Mouse (Mus musculus) lung, postnatal 4 days (tissue): ENCODE measurements at regions not wholly inside any gene's neighbourhood (a gene's known extent, or its start where the extent isn't known, plus 50 kb on each side); places are given as distances from the start of the nearest gene placed in this dataset.

Experiments used
- DNase-seq, 2 experiments: peaks; one replicate each; pipeline ENCODE4 v3.0.0; 2021

GRCm38 (mm10) chrX:4688291-4688690 is 112.0 kb upstream of the Btbd35f4 start:
- DNase-seq = peak in 1 of 2 experiments; percentile 3
